Mouse (Mus musculus): ENCODE measurements around the gene Ghrh. TPM values are rescaled to one million over a fixed set of nuclear protein-coding genes. Genes with fewer than 3 reads are reported as not detected.

The Ghrh gene
- polyA plus RNA-seq, 1 experiment from 2014 or later, result 2.4 TPM

GRCm38 (mm10) chr2:157366762-157367161, 19.5 kb upstream of the Ghrh start:
- H3K9ac ChIP-seq (replicated peaks; ENCODE audit: low read length), result no peak overlapping the region; the same call in 1 of the 2 replicates
- 86% methylated on average over 9 of the region's 9 CpGs for WGBS
- ATAC-seq (ENCODE audit: low FRiP score, low TSS enrichment) (no peak), DNase-seq (no peak)
- peaks cover 19% of the 10 kb centered on the region for H3K4me1 ChIP-seq (ENCODE audit: control insufficient read depth, insufficient read depth, low read length)
- no peaks in the 10 kb centered on the region for H3K36me3 ChIP-seq (ENCODE audit: control insufficient read depth, insufficient read depth, low read length)
- H3K27ac ChIP-seq (replicated peaks; ENCODE audit: low read depth, low read length), result peak overlapping the region; percentile 92
- H3K27me3 ChIP-seq (ENCODE audit: control insufficient read depth, insufficient read depth, low read length), result no peaks in the 10 kb centered on the region
- peak overlapping the region; percentile 86 for H3K4me3 ChIP-seq (replicated peaks; ENCODE audit: low read depth, low read length)
- no peaks in the 10 kb centered on the region for H3K9me3 ChIP-seq (ENCODE audit: control insufficient read depth, low read length)
- peak overlapping the region; percentile 88 for H3K4me2 ChIP-seq (ENCODE audit: low read length)

DNA sequence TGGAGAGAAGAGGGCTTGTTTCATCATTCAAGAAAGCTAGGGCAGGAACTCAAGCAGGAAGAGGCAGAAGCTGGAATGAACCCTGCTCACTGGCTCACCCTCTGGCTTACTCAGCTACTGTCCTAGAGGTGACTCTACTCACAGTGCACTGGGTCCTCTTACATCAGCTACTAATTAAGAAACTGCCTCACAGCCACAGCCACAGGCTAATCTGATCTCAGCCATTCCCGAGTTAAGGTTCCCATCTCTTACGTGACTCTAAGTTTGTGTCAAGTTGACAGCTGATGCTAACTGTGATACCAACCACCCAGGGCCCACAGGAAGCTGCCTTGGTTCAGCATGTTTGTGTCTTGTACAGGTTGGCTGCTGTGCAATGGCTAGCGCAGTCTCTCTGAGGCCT, 15.7 kb upstream of the Ghrh start:
- no peaks in the 10 kb centered on the region for H3K27me3 ChIP-seq (ENCODE audit: control insufficient read depth, insufficient read depth, low read length)
- no peaks in the 10 kb centered on the region for H3K9me3 ChIP-seq (ENCODE audit: control insufficient read depth, low read length)
- no peak overlapping the region for H3K9ac ChIP-seq (replicated peaks; ENCODE audit: low read length)
- no peak overlapping the region for H3K27ac ChIP-seq (replicated peaks; ENCODE audit: low read depth, low read length)
- DNase-seq (no peak), ATAC-seq (ENCODE audit: low FRiP score, low TSS enrichment) (no peak)
- H3K4me2 ChIP-seq (ENCODE audit: low read length), result no peak overlapping the region
- 92% methylated on average over 3 of the region's 3 CpGs for WGBS
- no peak overlapping the region for H3K4me3 ChIP-seq (replicated peaks; ENCODE audit: low read depth, low read length)
- H3K4me1 ChIP-seq (ENCODE audit: control insufficient read depth, insufficient read depth, low read length), result peaks cover 8% of the 10 kb centered on the region
- H3K36me3 ChIP-seq (ENCODE audit: control insufficient read depth, insufficient read depth, low read length), result no peaks in the 10 kb centered on the region

DNA sequence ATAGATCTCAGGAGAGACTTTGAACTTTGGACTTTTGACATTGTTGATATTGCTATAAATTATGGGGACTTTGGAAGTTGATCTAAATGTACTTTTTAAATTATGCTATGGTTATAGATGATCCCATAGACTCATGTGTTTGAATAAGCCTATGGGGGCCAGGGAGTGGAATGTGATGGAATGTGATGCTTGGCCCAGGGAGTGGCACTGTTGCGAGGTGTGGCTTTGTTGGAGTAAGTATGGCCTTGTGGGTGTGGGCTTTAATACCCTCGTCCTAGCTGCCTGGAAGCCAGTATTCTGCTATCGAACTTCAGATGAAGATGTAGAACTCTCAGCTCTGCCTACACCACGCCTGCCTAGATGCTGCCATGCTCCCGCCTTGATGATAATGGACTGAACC, 12.7 kb upstream of the Ghrh start:
- 91% methylated on average over 5 of the region's 5 CpGs for WGBS
- H3K27me3 ChIP-seq (ENCODE audit: control insufficient read depth, insufficient read depth, low read length), result no peaks in the 10 kb centered on the region
- H3K4me3 ChIP-seq (replicated peaks; ENCODE audit: low read depth, low read length), result no peak overlapping the region

GRCm38 (mm10) chr2:157354106-157354505, 6.8 kb upstream of the Ghrh start:
- 56% methylated on average over 3 of the region's 3 CpGs for WGBS
- H3K4me2 ChIP-seq (ENCODE audit: low read length), result no peak overlapping the region
- 0 out of 2 replicates have a peak overlapping the region, but pooled peaks have one; percentile 32 for H3K27ac ChIP-seq (replicated peaks; ENCODE audit: low read depth, low read length)
- H3K27me3 ChIP-seq (ENCODE audit: control insufficient read depth, insufficient read depth, low read length), result no peaks in the 10 kb centered on the region
- peaks cover 3% of the 10 kb centered on the region for H3K4me1 ChIP-seq (ENCODE audit: control insufficient read depth, insufficient read depth, low read length)
- no peaks in the 10 kb centered on the region for H3K9me3 ChIP-seq (ENCODE audit: control insufficient read depth, low read length)
- no peak for DNase-seq
- H3K4me3 ChIP-seq (replicated peaks; ENCODE audit: low read depth, low read length), result no peak overlapping the region
- H3K9ac ChIP-seq (replicated peaks; ENCODE audit: low read length), result no peak overlapping the region
- no peaks in the 10 kb centered on the region for H3K36me3 ChIP-seq (ENCODE audit: control insufficient read depth, insufficient read depth, low read length)
- no peak for ATAC-seq (ENCODE audit: low FRiP score, low TSS enrichment)

More for the DNA sequence above, 12.7 kb upstream of the Ghrh start:
- no peak overlapping the region for H3K9ac ChIP-seq (replicated peaks; ENCODE audit: low read length)
- H3K4me2 ChIP-seq (ENCODE audit: low read length), result no peak overlapping the region
- no peaks in the 10 kb centered on the region for H3K4me1 ChIP-seq (ENCODE audit: control insufficient read depth, insufficient read depth, low read length)
- H3K36me3 ChIP-seq (ENCODE audit: control insufficient read depth, insufficient read depth, low read length), result no peaks in the 10 kb centered on the region
- no peak overlapping the region for H3K27ac ChIP-seq (replicated peaks; ENCODE audit: low read depth, low read length)
- no peaks in the 10 kb centered on the region for H3K9me3 ChIP-seq (ENCODE audit: control insufficient read depth, low read length)
- ATAC-seq (ENCODE audit: low FRiP score, low TSS enrichment) (no peak), DNase-seq (no peak)

DNA sequence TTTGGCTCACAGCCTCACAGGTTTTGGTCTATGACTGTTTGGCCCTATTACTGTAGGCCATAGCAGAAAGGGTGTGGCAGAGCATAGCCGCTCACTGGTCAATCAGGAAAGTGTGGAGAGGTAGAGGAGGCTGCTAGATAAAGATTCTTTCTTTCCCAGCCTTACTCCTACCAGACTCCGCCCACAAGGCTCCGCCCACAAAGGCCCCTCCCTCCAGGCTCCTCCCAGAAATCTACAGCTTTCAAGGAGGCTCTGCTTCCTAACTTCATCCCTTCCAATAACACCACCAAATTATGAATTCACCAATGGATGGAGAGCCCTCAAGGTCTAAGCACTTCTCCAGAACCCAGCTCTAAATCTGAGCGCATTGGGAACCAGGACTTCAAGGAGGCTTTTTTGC, 5.9 kb upstream of the Ghrh start:
- WGBS, result 80% methylated on average over 4 of the region's 4 CpGs
- no peak overlapping the region for H3K27ac ChIP-seq (replicated peaks; ENCODE audit: low read depth, low read length)

GRCm38 (mm10) chr2:157349121-157349778, 1.9 kb upstream of the Ghrh start:
- H3K4me2 ChIP-seq (ENCODE audit: low read length), result peak overlapping the region; percentile 38
- no peak overlapping the region for H3K9ac ChIP-seq (replicated peaks; ENCODE audit: low read length)
- H3K27ac ChIP-seq (replicated peaks; ENCODE audit: low read depth, low read length), result peak overlapping the region; percentile 92
- no peak overlapping the region for H3K4me3 ChIP-seq (replicated peaks; ENCODE audit: low read depth, low read length)
- peak; percentile 38; the same call in 1 of the 2 replicates for ATAC-seq (ENCODE audit: low FRiP score, low TSS enrichment)
- WGBS, result 23% methylated on average over 12 of the region's 12 CpGs
- H3K9me3 ChIP-seq (ENCODE audit: control insufficient read depth, low read length), result no peaks in the 10 kb centered on the region
- H3K4me1 ChIP-seq (ENCODE audit: control insufficient read depth, insufficient read depth, low read length), result peaks cover 31% of the 10 kb centered on the region
- no peaks in the 10 kb centered on the region for H3K36me3 ChIP-seq (ENCODE audit: control insufficient read depth, insufficient read depth, low read length)
- DNase-seq, result peak; percentile 85
- no peaks in the 10 kb centered on the region for H3K27me3 ChIP-seq (ENCODE audit: control insufficient read depth, insufficient read depth, low read length)

More for the DNA sequence above, 5.9 kb upstream of the Ghrh start:
- Histone ChIP-seq H3K9me3 (ENCODE audit: control insufficient read depth, low read length) (no peaks in the 10 kb centered on the region), H3K27me3 (ENCODE audit: control insufficient read depth, insufficient read depth, low read length) (no peaks in the 10 kb centered on the region), H3K9ac (replicated peaks; ENCODE audit: low read length) (no peak overlapping the region), H3K4me2 (ENCODE audit: low read length) (no peak overlapping the region), H3K36me3 (ENCODE audit: control insufficient read depth, insufficient read depth, low read length) (no peaks in the 10 kb centered on the region), H3K4me1 (ENCODE audit: control insufficient read depth, insufficient read depth, low read length) (peaks cover 12% of the 10 kb centered on the region), H3K4me3 (replicated peaks; ENCODE audit: low read depth, low read length) (no peak overlapping the region)
- no peak for ATAC-seq (ENCODE audit: low FRiP score, low TSS enrichment)
- DNase-seq, result no peak

DNA sequence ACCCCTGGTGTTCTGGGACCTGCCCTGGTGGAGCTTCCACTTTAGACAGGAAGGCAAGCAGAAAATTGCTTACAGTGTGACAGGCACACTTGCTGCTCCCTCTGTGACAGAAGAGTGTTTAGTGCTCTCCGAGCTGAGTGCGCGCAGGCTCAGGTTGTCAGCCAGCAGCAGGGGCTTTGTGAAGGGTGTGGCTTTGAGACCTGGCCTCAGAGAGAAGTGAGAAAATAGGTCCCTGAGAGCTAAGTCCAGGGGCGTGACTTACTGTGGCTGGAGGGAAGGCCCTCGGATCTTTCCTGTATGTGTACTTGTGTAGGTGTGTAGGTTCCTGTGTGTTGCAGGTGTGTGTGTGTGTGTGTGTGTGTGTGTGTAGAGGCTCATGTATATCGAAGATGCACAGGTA, 4.0 kb downstream of the Ghrh start:
- Histone ChIP-seq H3K4me1 (ENCODE audit: control insufficient read depth, insufficient read depth, low read length) (peaks cover 56% of the 10 kb centered on the region), H3K9ac (replicated peaks; ENCODE audit: low read length) (no peak overlapping the region), H3K36me3 (ENCODE audit: control insufficient read depth, insufficient read depth, low read length) (no peaks in the 10 kb centered on the region), H3K27me3 (ENCODE audit: control insufficient read depth, insufficient read depth, low read length) (no peaks in the 10 kb centered on the region), H3K4me2 (ENCODE audit: low read length) (no peak overlapping the region), H3K4me3 (replicated peaks; ENCODE audit: low read depth, low read length) (no peak overlapping the region), H3K27ac (replicated peaks; ENCODE audit: low read depth, low read length) (peak overlapping the region; percentile 52), H3K9me3 (ENCODE audit: control insufficient read depth, low read length) (no peaks in the 10 kb centered on the region)
- 67% methylated on average over 6 of the region's 6 CpGs for WGBS
- no peak for ATAC-seq (ENCODE audit: low FRiP score, low TSS enrichment)
- DNase-seq, result no peak

DNA sequence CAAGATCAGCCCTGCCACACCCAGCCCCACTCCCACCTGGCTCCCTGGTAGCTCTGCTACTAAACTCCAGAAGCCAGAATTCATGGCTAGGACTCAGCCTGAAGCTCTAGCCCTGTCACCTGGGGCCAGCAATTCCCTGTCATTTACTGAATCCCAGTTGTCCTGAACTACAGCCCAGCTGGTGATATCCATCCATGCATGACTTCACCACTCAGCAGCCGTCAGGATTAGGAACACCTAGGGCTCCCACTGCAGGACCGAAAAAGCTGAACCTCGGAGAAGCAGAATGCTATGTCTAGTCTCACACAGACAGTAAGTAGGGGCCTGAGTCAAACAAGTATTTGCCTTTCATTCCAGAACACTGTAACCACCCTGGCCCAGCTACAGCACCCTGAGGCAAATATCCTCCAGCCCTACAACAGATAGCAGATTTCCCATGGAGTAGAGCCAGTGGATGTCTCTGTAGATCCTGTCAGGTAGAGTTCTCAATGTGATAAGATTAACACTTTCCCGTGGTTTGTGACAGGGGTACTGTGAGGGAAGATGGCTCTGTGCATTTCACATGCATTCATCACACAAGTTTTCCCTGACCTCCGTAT, 4.9 kb downstream of the Ghrh start:
- Histone ChIP-seq H3K4me3 (replicated peaks; ENCODE audit: low read depth, low read length) (no peak overlapping the region), H3K27ac (replicated peaks; ENCODE audit: low read depth, low read length) (peak overlapping the region; percentile 92), H3K27me3 (ENCODE audit: control insufficient read depth, insufficient read depth, low read length) (no peaks in the 10 kb centered on the region), H3K9ac (replicated peaks; ENCODE audit: low read length) (peak overlapping the region; percentile 51), H3K36me3 (ENCODE audit: control insufficient read depth, insufficient read depth, low read length) (no peaks in the 10 kb centered on the region), H3K4me1 (ENCODE audit: control insufficient read depth, insufficient read depth, low read length) (peaks cover 47% of the 10 kb centered on the region), H3K9me3 (ENCODE audit: control insufficient read depth, low read length) (no peaks in the 10 kb centered on the region), H3K4me2 (ENCODE audit: low read length) (no peak overlapping the region)
- no peak for ATAC-seq (ENCODE audit: low FRiP score, low TSS enrichment)
- WGBS, result 20% methylated on average over 5 of the region's 5 CpGs
- DNase-seq, result peak; percentile 51
